Mouse (Mus musculus) limb, embryonic 10.5 days (tissue): Measurements from ENCODE around the gene Cenpv. TPM values are rescaled to one million over a fixed set of nuclear protein-coding genes. Genes with fewer than 3 reads are reported as not detected.
"Not testable (repeated sequence)": the region's sequence is repeated elsewhere in the genome, so short reads cannot be mapped to it uniquely, and the experiment has no call there.

Experiments
- DNase-seq: peaks from one replicate; pipeline ENCODE4 v3.0.0-alpha.2; 2017; ENCODE audit warnings: low spot score
- H3K27ac ChIP-seq: fragments of 300-500 bp; sonication (generic); 2 replicates; pipeline ENCODE4 v1.5.1; 2016; ENCODE audit warnings: mild to moderate bottlenecking
- H3K27me3 ChIP-seq: fragments of 300-500 bp; sonication (generic); 2 replicates; pipeline ENCODE4 v1.6.1; 2016; ENCODE audit warnings: low read depth, mild to moderate bottlenecking; ENCODE audit not compliant: poor library complexity, severe bottlenecking
- H3K36me3 ChIP-seq: fragments of 300-500 bp; sonication (generic); 2 replicates; pipeline ENCODE4 v1.6.1; 2016; ENCODE audit warnings: mild to moderate bottlenecking, moderate library complexity
- H3K4me1 ChIP-seq: fragments of 300-500 bp; sonication (generic); 2 replicates; pipeline ENCODE4 v1.6.1; 2016
- H3K4me3 ChIP-seq: fragments of 300-500 bp; sonication (generic); 2 replicates; pipeline ENCODE4 v1.5.1; 2016; ENCODE audit warnings: mild to moderate bottlenecking, moderate library complexity
- H3K9me3 ChIP-seq: fragments of 300-500 bp; sonication (generic); replicated peaks from 2 replicates; pipeline ENCODE4 v1.6.1; 2016; ENCODE audit warnings: mild to moderate bottlenecking
- WGBS: fragments of 180-500 bp; shearing (Covaris S2); methylation state at CpG from one replicate; pipeline ENCODE4 v1.1.7; 2016; 5-methylcytosine and 5-hydroxymethylcytosine counted together
- polyA plus RNA-seq: library from polyadenylated mRNA; unstranded; fragments of >200 nt; fragmentation: Nextera tagmentation; extraction: Ambion mirVana; gene quantifications from 2 replicates; pipeline ENCODE4 v1.2.1, GENCODE M21; 2016

The Cenpv gene
- polyA plus RNA-seq, 1 experiment from 2014 or later, result 42.2 TPM

GRCm38 (mm10) chr11:62511444-62512202 lies 27.4 kb downstream of the Cenpv start:
- Histone ChIP-seq H3K9me3 (no peaks in the 10 kb centered on the region), H3K4me1 (peaks cover 3% of the 10 kb centered on the region; the same call in 1 of the 2 replicates), H3K4me3 (no peak overlapping the region), H3K27me3 (no peaks in the 10 kb centered on the region), H3K27ac (no peak overlapping the region), H3K36me3 (0 out of 2 replicates have a peak, but pooled peaks cover 8% of the 10 kb centered on the region)
- WGBS, result 85% methylated on average over 13 of the region's 13 CpGs
- DNase-seq, result no peak

- no peaks in the 10 kb centered on the region for H3K27me3 ChIP-seq
- H3K27ac ChIP-seq, result no peak overlapping the region
- WGBS, result 87% methylated on average over 5 of the region's 5 CpGs
- 0 out of 2 replicates have a peak, but pooled peaks cover 8% of the 10 kb centered on the region for H3K36me3 ChIP-seq
- peaks cover 3% of the 10 kb centered on the region; the same call in 1 of the 2 replicates for H3K4me1 ChIP-seq
- no peak overlapping the region for H3K4me3 ChIP-seq
- H3K9me3 ChIP-seq, result no peaks in the 10 kb centered on the region
- DNase-seq, result no peak
Observed at GRCm38 (mm10) chr11:62510956-62511355, 28.1 kb downstream of the Cenpv start.

GRCm38 (mm10) chr11:62509571-62509970 lies 29.5 kb downstream of the Cenpv start:
- no peaks in the 10 kb centered on the region for H3K27me3 ChIP-seq
- H3K4me3 ChIP-seq, result no peak overlapping the region
- H3K4me1 ChIP-seq, result peaks cover 3% of the 10 kb centered on the region; the same call in 1 of the 2 replicates
- DNase-seq, result no peak
- no peaks in the 10 kb centered on the region for H3K9me3 ChIP-seq
- no peak overlapping the region for H3K27ac ChIP-seq
- WGBS, result 80% methylated on average over 3 of the region's 3 CpGs
- H3K36me3 ChIP-seq, result 0 out of 2 replicates have a peak, but pooled peaks cover 8% of the 10 kb centered on the region

GRCm38 (mm10) chr11:62508816-62509215 lies 30.2 kb downstream of the Cenpv start:
- not testable (repeated sequence) for H3K4me1 ChIP-seq, H3K27me3 ChIP-seq, H3K36me3 ChIP-seq, H3K27ac ChIP-seq, DNase-seq, H3K9me3 ChIP-seq, H3K4me3 ChIP-seq
- 95% methylated on average over 5 of the region's 5 CpGs for WGBS

GRCm38 (mm10) chr11:62508365-62508764 lies 30.7 kb downstream of the Cenpv start:
- not testable (repeated sequence) for H3K4me1 ChIP-seq, H3K27ac ChIP-seq, DNase-seq, H3K27me3 ChIP-seq, H3K36me3 ChIP-seq, H3K4me3 ChIP-seq, H3K9me3 ChIP-seq
- 98% methylated on average over 13 of the region's 13 CpGs for WGBS

GRCm38 (mm10) chr11:62507683-62508082 lies 31.4 kb downstream of the Cenpv start:
- no peak overlapping the region for H3K4me3 ChIP-seq
- no peak overlapping the region for H3K27ac ChIP-seq
- H3K27me3 ChIP-seq, result no peaks in the 10 kb centered on the region
- no peaks in the 10 kb centered on the region for H3K36me3 ChIP-seq
- DNase-seq, result no peak
- peaks cover 3% of the 10 kb centered on the region; the same call in 1 of the 2 replicates for H3K4me1 ChIP-seq
- no peaks in the 10 kb centered on the region for H3K9me3 ChIP-seq
- WGBS, result 80% methylated on average over 4 of the region's 4 CpGs

GRCm38 (mm10) chr11:62500529-62500928 lies 38.5 kb downstream of the Cenpv start:
- no peak overlapping the region for H3K27ac ChIP-seq
- H3K36me3 ChIP-seq, result no peaks in the 10 kb centered on the region
- WGBS, result 91% methylated on average over 2 of the region's 2 CpGs
- H3K4me3 ChIP-seq, result no peak overlapping the region
- H3K9me3 ChIP-seq, result no peaks in the 10 kb centered on the region
- H3K27me3 ChIP-seq, result no peaks in the 10 kb centered on the region
- H3K4me1 ChIP-seq, result peaks cover 6% of the 10 kb centered on the region
- DNase-seq, result no peak

- Histone ChIP-seq H3K27ac (no peak overlapping the region), H3K36me3 (no peaks in the 10 kb centered on the region), H3K9me3 (no peaks in the 10 kb centered on the region), H3K27me3 (no peaks in the 10 kb centered on the region), H3K4me1 (peaks cover 22% of the 10 kb centered on the region), H3K4me3 (no peak overlapping the region)
- WGBS, result 92% methylated on average over 2 of the region's 2 CpGs
- no peak for DNase-seq
Observed at GRCm38 (mm10) chr11:62498802-62499201, 40.3 kb downstream of the Cenpv start.

- DNase-seq, result no peak
- no peaks in the 10 kb centered on the region for H3K36me3 ChIP-seq
- peaks cover 22% of the 10 kb centered on the region for H3K4me1 ChIP-seq
- no peaks in the 10 kb centered on the region for H3K9me3 ChIP-seq
- H3K27ac ChIP-seq, result no peak overlapping the region
- H3K4me3 ChIP-seq, result no peak overlapping the region
- WGBS, result 80% methylated on average over 3 of the region's 3 CpGs
- no peaks in the 10 kb centered on the region for H3K27me3 ChIP-seq
Observed at GRCm38 (mm10) chr11:62497181-62497580, 41.9 kb downstream of the Cenpv start.

GRCm38 (mm10) chr11:62496151-62496715 lies 42.8 kb downstream of the Cenpv start:
- no peak overlapping the region for H3K4me3 ChIP-seq
- no peaks in the 10 kb centered on the region for H3K36me3 ChIP-seq
- H3K4me1 ChIP-seq, result peaks cover 22% of the 10 kb centered on the region
- WGBS, result 61% methylated on average over 5 of the region's 5 CpGs
- H3K9me3 ChIP-seq, result no peaks in the 10 kb centered on the region
- H3K27me3 ChIP-seq, result no peaks in the 10 kb centered on the region
- peak; percentile 49 for DNase-seq
- peak overlapping the region; percentile 89; the same call in 1 of the 2 replicates for H3K27ac ChIP-seq

GRCm38 (mm10) chr11:62495276-62495801 lies 43.7 kb downstream of the Cenpv start:
- no peaks in the 10 kb centered on the region for H3K36me3 ChIP-seq
- peak overlapping the region; percentile 24; the same call in 1 of the 2 replicates for H3K4me3 ChIP-seq
- 43% methylated on average over 10 of the region's 10 CpGs for WGBS
- peak; percentile 49 for DNase-seq
- no peaks in the 10 kb centered on the region for H3K9me3 ChIP-seq
- peak overlapping the region; percentile 89 for H3K27ac ChIP-seq
- H3K27me3 ChIP-seq, result no peaks in the 10 kb centered on the region
- peaks cover 22% of the 10 kb centered on the region for H3K4me1 ChIP-seq

GRCm38 (mm10) chr11:62494754-62495275 lies 44.2 kb downstream of the Cenpv start:
- WGBS, result 2% methylated on average over 6 of the region's 6 CpGs

GRCm38 (mm10) chr11:62493701-62494100 lies 45.4 kb downstream of the Cenpv start:
- H3K27me3 ChIP-seq, result no peaks in the 10 kb centered on the region
- no peak for DNase-seq
- no peaks in the 10 kb centered on the region for H3K36me3 ChIP-seq
- H3K9me3 ChIP-seq, result no peaks in the 10 kb centered on the region
- WGBS, result 94% methylated on average over 6 of the region's 6 CpGs
- no peak overlapping the region for H3K4me3 ChIP-seq
- peaks cover 31% of the 10 kb centered on the region for H3K4me1 ChIP-seq
- H3K27ac ChIP-seq, result peak overlapping the region; percentile 89; the same call in 1 of the 2 replicates

More at GRCm38 (mm10) chr11:62494754-62495275, 44.2 kb downstream of the Cenpv start:
- H3K27me3 ChIP-seq, result no peaks in the 10 kb centered on the region
- DNase-seq, result peak; percentile 72
- peak overlapping the region; percentile 89 for H3K27ac ChIP-seq
- peaks cover 24% of the 10 kb centered on the region for H3K4me1 ChIP-seq
- peak overlapping the region; percentile 24; the same call in 1 of the 2 replicates for H3K4me3 ChIP-seq
- no peaks in the 10 kb centered on the region for H3K36me3 ChIP-seq
- H3K9me3 ChIP-seq, result no peaks in the 10 kb centered on the region
